Mouse (Mus musculus) cerebellum, adult 2 months (tissue): ENCODE results near the gene Wwp2. TPM values are rescaled to one million over a fixed set of nuclear protein-coding genes. Genes with fewer than 3 reads are reported as not detected.

Experiments
- DNase-seq, 2 experiments: peaks; one replicate each; pipeline ENCODE4 v3.0.0; 2021
- H3K27ac ChIP-seq: fragments of 200-500 bp; 2 replicates; pipeline ENCODE4 v1.5.1; 2012; ENCODE audit warnings: low read length, control low read depth, inconsistent platforms; ENCODE audit not compliant: insufficient read depth
- H3K27me3 ChIP-seq: fragments of 200-500 bp; 2 replicates; pipeline ENCODE4 v1.6.1; 2012; ENCODE audit warnings: inconsistent platforms, mild to moderate bottlenecking, low read length, moderate library complexity; ENCODE audit not compliant: control insufficient read depth, insufficient read depth
- H3K4me1 ChIP-seq: fragments of 200-500 bp; 2 replicates; pipeline ENCODE4 v1.6.1; 2011; ENCODE audit warnings: low read length; ENCODE audit not compliant: control insufficient read depth, insufficient read depth
- H3K4me3 ChIP-seq: fragments of 200-500 bp; replicated peaks from 2 replicates; pipeline ENCODE3; 2011; ENCODE audit warnings: mild to moderate bottlenecking, low read depth, low read length, control low read depth; ENCODE audit not compliant: insufficient read depth
- CTCF ChIP-seq: fragments of 200-500 bp; IDR thresholded peaks from 2 replicates; pipeline ENCODE4 v1.5.1; 2011; ENCODE audit warnings: low read depth, mild to moderate bottlenecking, control low read depth, low read length, moderate library complexity, borderline replicate concordance; ENCODE audit not compliant: insufficient read depth
- POLR2A ChIP-seq: fragments of 200-500 bp; IDR thresholded peaks from 2 replicates; pipeline ENCODE4 v1.6.1; 2011; ENCODE audit warnings: low read length, control low read depth, borderline replicate concordance; ENCODE audit not compliant: insufficient read depth
- WGBS: fragments of 180-500 bp; shearing (Covaris S2); methylation state at CpG from one replicate; pipeline ENCODE4 v1.1.7; 2018; 5-methylcytosine and 5-hydroxymethylcytosine counted together
- polyA plus RNA-seq: library from polyadenylated mRNA; depleted of rRNA; stranded (reverse); fragments of >200 nt; gene quantifications from 2 replicates; pipeline ENCODE4 v1.2.3, GENCODE M21; 2012; rRNA removed

The Wwp2 gene
- polyA plus RNA-seq, 1 experiment, result 33.9 TPM

DNA sequence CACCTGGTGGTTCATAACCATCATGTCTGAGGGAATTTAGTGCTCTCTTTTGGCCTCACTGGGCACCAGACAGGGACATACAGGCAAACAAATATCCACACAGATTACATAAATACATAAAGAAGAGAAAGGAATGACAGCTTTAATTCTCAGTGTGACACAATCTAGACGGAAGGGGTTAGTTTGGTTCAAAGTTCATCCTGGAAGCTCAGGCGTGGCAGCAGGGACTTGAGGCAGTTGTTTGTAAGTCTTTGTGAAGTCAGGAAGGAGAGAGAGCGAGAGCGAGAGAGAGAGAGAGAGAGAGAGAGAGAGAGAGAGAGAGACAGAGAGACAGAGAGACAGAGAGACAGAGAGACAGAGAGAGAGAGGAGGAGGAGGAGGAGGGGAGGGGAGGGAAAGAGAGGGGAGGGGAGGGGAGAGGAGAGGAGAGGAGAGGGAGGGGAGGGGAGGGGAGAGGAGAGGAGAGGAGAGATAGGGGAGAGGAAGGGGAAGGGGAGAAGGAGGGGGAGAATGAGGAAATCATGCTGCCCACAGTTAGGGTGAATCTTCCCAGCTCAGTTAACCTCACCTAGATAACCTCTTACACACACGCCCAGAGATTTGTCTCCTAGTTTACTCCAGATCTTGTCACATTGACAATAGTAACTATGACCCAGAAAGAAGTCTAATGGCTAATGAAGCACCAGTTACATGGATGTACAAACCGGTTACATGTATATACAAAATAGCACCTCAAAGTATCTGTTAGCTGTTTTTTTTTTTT is 158.0 kb downstream of the Wwp2 start:
- WGBS, result 74% methylated on average over 6 of the region's 6 CpGs
- Histone ChIP-seq H3K27me3 (no peaks in the 10 kb centered on the region), H3K4me1 (no peaks in the 10 kb centered on the region), H3K27ac (no peak overlapping the region), H3K4me3 (no peak overlapping the region)
- no peak for DNase-seq
- TF ChIP-seq CTCF (no peak), POLR2A (no peak)

DNA sequence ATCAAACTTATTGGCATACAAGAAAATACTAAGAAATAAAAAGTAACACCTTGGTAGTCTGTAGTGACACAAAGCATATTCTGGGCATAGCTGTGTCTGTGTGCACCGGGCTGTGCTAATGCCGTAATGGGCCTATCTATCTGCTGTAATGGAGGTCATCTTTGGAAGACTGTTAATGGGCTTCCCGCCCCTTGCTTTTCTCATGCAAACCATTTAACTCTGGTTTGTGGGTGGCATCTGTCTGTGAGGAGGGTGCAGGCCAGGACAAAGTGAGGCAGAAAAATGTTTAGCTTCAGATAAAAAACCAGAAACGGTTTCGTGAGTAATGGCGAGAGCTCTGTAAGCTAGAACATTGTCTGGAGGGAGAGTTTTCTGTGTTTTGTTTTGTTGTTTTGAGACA is 158.7 kb downstream of the Wwp2 start:
- H3K27me3 ChIP-seq, result no peaks in the 10 kb centered on the region
- H3K27ac ChIP-seq, result no peak overlapping the region
- no peaks in the 10 kb centered on the region for H3K4me1 ChIP-seq
- WGBS, result 83% methylated on average over 6 of the region's 6 CpGs
- no peak overlapping the region for H3K4me3 ChIP-seq
- TF ChIP-seq POLR2A (no peak), CTCF (no peak)
- DNase-seq, result no peak

- no peaks in the 10 kb centered on the region for H3K27me3 ChIP-seq
- H3K4me1 ChIP-seq, result no peaks in the 10 kb centered on the region
- WGBS, result 43% methylated on average over 1 of the region's 1 CpGs
- TF ChIP-seq POLR2A (no peak), CTCF (no peak)
- no peak overlapping the region for H3K27ac ChIP-seq
- no peak for DNase-seq
- no peak overlapping the region for H3K4me3 ChIP-seq
Observed at GRCm38 (mm10) chr8:107597731-107598130, 161.6 kb downstream of the Wwp2 start.

DNA sequence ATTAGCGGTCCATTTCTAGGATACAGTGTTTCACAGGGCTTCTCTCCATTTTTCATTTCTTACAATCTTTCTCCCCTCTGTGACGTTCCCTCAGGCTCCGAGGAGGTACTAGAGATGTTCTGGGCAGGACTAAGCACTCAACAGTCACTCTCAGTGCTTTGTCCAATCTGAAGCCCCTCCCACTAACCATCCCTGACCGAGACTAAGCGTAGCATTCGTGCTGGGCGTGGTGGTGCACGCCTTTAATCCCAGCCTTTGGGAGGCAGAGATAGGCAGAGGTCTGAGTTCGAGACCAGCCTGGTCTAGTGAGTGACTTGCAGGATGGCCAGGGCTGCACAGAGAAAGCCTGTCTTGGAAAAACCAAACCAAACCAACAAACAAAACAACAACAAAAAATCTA is 163.5 kb downstream of the Wwp2 start:
- no peaks in the 10 kb centered on the region; the same call in 1 of the 2 replicates for H3K27me3 ChIP-seq
- H3K4me1 ChIP-seq, result no peaks in the 10 kb centered on the region
- DNase-seq, result no peak
- 85% methylated on average over 9 of the region's 9 CpGs for WGBS
- TF ChIP-seq POLR2A (no peak), CTCF (no peak)
- H3K4me3 ChIP-seq, result no peak overlapping the region
- H3K27ac ChIP-seq, result no peak overlapping the region

DNA sequence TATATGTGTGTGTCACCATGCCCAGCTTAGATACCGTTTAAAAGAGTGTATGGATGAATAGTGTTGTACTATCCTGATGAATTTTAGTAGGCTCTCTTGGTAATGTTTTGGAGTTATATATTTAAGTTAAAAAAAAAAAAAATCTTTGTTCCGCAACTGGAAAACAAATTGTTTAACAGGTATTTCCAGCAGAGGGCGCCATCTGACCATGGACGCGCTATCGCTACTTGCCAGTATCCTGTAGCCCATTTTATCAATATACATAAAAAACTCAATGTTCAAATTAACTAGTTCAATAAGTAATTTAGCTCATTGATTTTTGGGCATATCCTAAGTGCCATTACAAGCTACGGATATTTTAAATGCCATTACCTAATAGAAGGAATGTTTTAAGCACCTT is 166.9 kb downstream of the Wwp2 start:
- Histone ChIP-seq H3K4me1 (no peaks in the 10 kb centered on the region), H3K27ac (no peak overlapping the region), H3K27me3 (no peaks in the 10 kb centered on the region; the same call in 1 of the 2 replicates), H3K4me3 (no peak overlapping the region)
- 5% methylated on average over 7 of the region's 7 CpGs for WGBS
- DNase-seq, result peak; percentile 29 to 51
- TF ChIP-seq CTCF (peak; percentile 82), POLR2A (no peak)

Other genes starting within 250 kb of the Wwp2 start
- 37.5 and 41.1 TPM in 2 replicates for gene Nfat5, start 142.9 kb upstream of the Wwp2 start, polyA plus RNA-seq
- 7.9 and 10.3 TPM in 2 replicates for gene Nqo1, start 33.2 kb upstream of the Wwp2 start, polyA plus RNA-seq
- 57.8 and 60.8 TPM in 2 replicates for gene Nob1, start 11.3 kb upstream of the Wwp2 start, polyA plus RNA-seq
- gene Psmd7, start 152.1 kb downstream of the Wwp2 start, polyA plus RNA-seq, result 108 and 116 TPM in 2 replicates